In the genomic region with DNA sequence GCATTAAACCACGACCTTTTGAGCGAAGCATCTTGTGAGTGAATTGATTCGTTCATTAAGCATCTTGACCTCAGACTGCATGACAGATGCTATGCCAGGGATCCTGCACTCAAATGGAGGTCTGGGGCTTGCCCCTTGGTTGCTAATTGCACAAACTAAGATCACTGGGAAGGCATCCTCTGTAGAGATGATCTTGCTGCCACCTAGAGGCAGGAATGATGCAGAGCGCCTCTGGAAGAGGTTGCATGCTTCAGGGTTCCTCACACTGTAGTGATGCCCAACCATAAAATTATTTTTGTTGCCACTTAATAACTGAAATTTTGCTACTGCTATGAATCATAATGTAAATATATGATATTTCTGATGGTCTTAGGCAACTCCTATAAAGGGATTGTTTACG, we compare ENCODE assay signal across 8 mouse cellular contexts. TPM values are rescaled to one million over a fixed set of nuclear protein-coding genes. Genes with fewer than 3 reads are reported as not detected.
DNase-seq lines count a peak whose midpoint lies in the region; ATAC-seq lines count a peak whose summit lies in the region.

No protein-coding gene starts in this region.

- H3K4me2 ChIP-seq in kidney, embryonic 15.5 days = no peak overlapping the region
- no peak overlapping the region for H3K4me2 ChIP-seq in hindbrain, embryonic 14.5 days (replicated peaks)
- H3K4me2 ChIP-seq in limb, embryonic 11.5 days (ENCODE audit: low read depth, severe bottlenecking) = no peak overlapping the region

- peaks cover 10% of the 10 kb centered on the region for H3K27me3 ChIP-seq in kidney, embryonic 15.5 days
- H3K27me3 ChIP-seq in hindbrain, embryonic 14.5 days (ENCODE audit: control insufficient read depth, insufficient read depth, low read length) = no peaks in the 10 kb centered on the region
- H3K27me3 ChIP-seq in limb, embryonic 11.5 days (ENCODE audit: control insufficient read depth, insufficient read depth, low read length) = no peaks in the 10 kb centered on the region

- ATAC-seq in kidney, embryonic 15.5 days (replicated peaks; ENCODE audit: low FRiP score) = no peak; the same call in 1 of the 2 replicates
- ATAC-seq in hindbrain, embryonic 14.5 days (ENCODE audit: low FRiP score) = no peak
- ATAC-seq in limb, embryonic 11.5 days (ENCODE audit: insufficient number of reproducible peaks, low FRiP score, low TSS enrichment, low read depth) = no peak
- ATAC-seq in activated CD4-positive, CD25-positive, alpha-beta regulatory T cell, adult 4 months = no peak

- WGBS in kidney, embryonic 15.5 days = 67% methylated on average over 5 of the region's 5 CpGs
- 64% methylated on average over 5 of the region's 5 CpGs for WGBS in hindbrain, embryonic 14.5 days
- WGBS in limb, embryonic 11.5 days = 57% methylated on average over 5 of the region's 5 CpGs

- no peaks in the 10 kb centered on the region for H3K9me3 ChIP-seq in kidney, embryonic 15.5 days (replicated peaks)
- no peaks in the 10 kb centered on the region for H3K9me3 ChIP-seq in hindbrain, embryonic 14.5 days (ENCODE audit: control insufficient read depth, low read length)
- no peaks in the 10 kb centered on the region for H3K9me3 ChIP-seq in limb, embryonic 11.5 days (ENCODE audit: control insufficient read depth, low read length)

- no peak overlapping the region for H3K27ac ChIP-seq in kidney, embryonic 15.5 days
- no peak overlapping the region for H3K27ac ChIP-seq in hindbrain, embryonic 14.5 days
- no peak overlapping the region for H3K27ac ChIP-seq in limb, embryonic 11.5 days (replicated peaks; ENCODE audit: low read depth, low read length)

- H3K4me3 ChIP-seq in kidney, embryonic 15.5 days (replicated peaks) = no peak overlapping the region
- no peak overlapping the region for H3K4me3 ChIP-seq in hindbrain, embryonic 14.5 days (replicated peaks; ENCODE audit: low read length)
- H3K4me3 ChIP-seq in limb, embryonic 11.5 days (ENCODE audit: low read depth, low read length) = no peak overlapping the region

- DNase-seq in kidney, adult 9 months = peak; percentile 43
- peak; percentile 29 for DNase-seq in WW6 (ENCODE audit: low read depth, low spot score)
- DNase-seq in embryo, embryonic 10 days (ENCODE audit: low spot score) = peak; percentile 80
- peak; percentile 78 for DNase-seq in hindbrain, embryonic 14.5 days (ENCODE audit: low spot score)
- DNase-seq in limb, embryonic 11.5 days (ENCODE audit: low spot score) = peak; percentile 67
- DNase-seq in retina, postnatal 1 day = peak; percentile 76

- no peak overlapping the region for H3K9ac ChIP-seq in kidney, embryonic 15.5 days
- no peak overlapping the region for H3K9ac ChIP-seq in hindbrain, embryonic 14.5 days
- H3K9ac ChIP-seq in limb, embryonic 11.5 days (ENCODE audit: low read length) = no peak overlapping the region

- peaks cover 4% of the 10 kb centered on the region; the same call in 1 of the 2 replicates for H3K4me1 ChIP-seq in kidney, embryonic 15.5 days
- peaks cover 5% of the 10 kb centered on the region; the same call in 1 of the 2 replicates for H3K4me1 ChIP-seq in hindbrain, embryonic 14.5 days (replicated peaks; ENCODE audit: control insufficient read depth, insufficient read depth, low read length)
- no peaks in the 10 kb centered on the region for H3K4me1 ChIP-seq in limb, embryonic 11.5 days (ENCODE audit: control insufficient read depth, insufficient read depth, low read length)

- no peaks in the 10 kb centered on the region for H3K36me3 ChIP-seq in kidney, embryonic 15.5 days
- H3K36me3 ChIP-seq in hindbrain, embryonic 14.5 days (replicated peaks; ENCODE audit: control insufficient read depth, insufficient read depth) = no peaks in the 10 kb centered on the region
- H3K36me3 ChIP-seq in limb, embryonic 11.5 days (ENCODE audit: control insufficient read depth, insufficient read depth, low read length) = no peaks in the 10 kb centered on the region

RNA-seq across cellular contexts. Expression of gene Kcna5, which starts 37.3 kb away (rescaled TPM):
- polyA plus RNA-seq in kidney, embryonic 15.5 days (2015; fragmentation: Nextera tagmentation; extraction: Ambion mirVana) = 3.2 and 4.5 TPM in 2 replicates
- polyA plus RNA-seq in hindbrain, embryonic 14.5 days (2014; fragmentation: Nextera tagmentation; extraction: Ambion mirVana) = 2.9 and 3.3 TPM in 2 replicates
- polyA plus RNA-seq in limb, embryonic 11.5 days (2014; fragmentation: Nextera tagmentation; extraction: Ambion mirVana) = 1.6 and 1.7 TPM in 2 replicates
- polyA plus RNA-seq in activated CD4-positive, CD25-positive, alpha-beta regulatory T cell, adult 4 months (2017; shearing (Covaris generic)) = not detected

Comparison
In these comparisons a context has a peak if more than half of its experiments do, and no peak if none do; other contexts are left out.
1. DNase-seq: peak in every context shown above with its lines; median percentile 80 in embryo, embryonic 10 days; 78 in hindbrain, embryonic 14.5 days; 76 in retina, postnatal 1 day; 67 in limb, embryonic 11.5 days; 43 in kidney, adult 9 months; 29 in WW6.